Mouse (Mus musculus) cerebellum, adult 2 months (tissue): Measurements from ENCODE around the gene Ltbp3.
A peak's percentile ranks its signal among the peaks of the same experiment; 100 is the strongest.

ENCODE experiments used
- CTCF ChIP-seq: fragments of 200-500 bp; IDR thresholded peaks from 2 replicates; pipeline ENCODE4 v1.5.1; 2011; ENCODE audit warnings: low read depth, mild to moderate bottlenecking, control low read depth, low read length, moderate library complexity, borderline replicate concordance; ENCODE audit not compliant: insufficient read depth
- POLR2A ChIP-seq: fragments of 200-500 bp; IDR thresholded peaks from 2 replicates; pipeline ENCODE4 v1.6.1; 2011; ENCODE audit warnings: low read length, control low read depth, borderline replicate concordance; ENCODE audit not compliant: insufficient read depth

GRCm38 (mm10) chr19:5802011-5802786 is 61.5 kb downstream of the Ltbp3 start:
- TF ChIP-seq CTCF (no peak), POLR2A (peak; percentile 100)
